Mouse (Mus musculus) liver, adult 2 months (tissue): ENCODE results near the gene Cabin1.

Source experiments
- CTCF ChIP-seq: fragments of 200-500 bp; IDR thresholded peaks from 2 replicates; pipeline ENCODE4 v1.5.1; 2011; ENCODE audit warnings: low read depth, low read length, control low read depth
- POLR2A ChIP-seq: fragments of 200-500 bp; IDR thresholded peaks from 2 replicates; pipeline ENCODE4 v1.6.1; 2011; ENCODE audit warnings: low read length, control low read depth; ENCODE audit not compliant: insufficient read depth; ENCODE audit errors: extremely low read depth

- TF ChIP-seq CTCF, result no peak
- TF ChIP-seq POLR2A, result no peak
Observed at GRCm38 (mm10) chr10:75676286-75676685, 87.9 kb downstream of the Cabin1 start.
